ENCODE assay signal across 16 mouse cellular contexts in genomic region chr8:8477456-8477855, GRCm38 (mm10).
DNase-seq lines count a peak whose midpoint lies in the region; ATAC-seq and TF ChIP-seq lines count a peak whose summit lies in the region.
"Had no signal": no experiment of that assay in that cellular context is flagged by ENCODE, and none has a peak within 500 bp of the region (broad histone marks: within the 10 kb centered on the region; RNA-seq: fewer than 3 reads in every experiment).

No protein-coding gene starts in this region.

- no peaks in the 10 kb centered on the region for H3K79me2 ChIP-seq in liver, adult 2 months (ENCODE audit: control insufficient read depth, insufficient read depth, low read length)

- H3K27me3 ChIP-seq in heart, embryonic 12.5 days (replicated peaks): no peaks in the 10 kb centered on the region
- H3K27me3 ChIP-seq in liver, adult 2 months (ENCODE audit: control insufficient read depth, insufficient read depth, low read length): no peaks in the 10 kb centered on the region
- H3K27me3 ChIP-seq in liver, postnatal 0 days (ENCODE audit: insufficient read depth, low read length): no peaks in the 10 kb centered on the region
- no peaks in the 10 kb centered on the region for H3K27me3 ChIP-seq in forebrain, postnatal 0 days (ENCODE audit: insufficient read depth, low read length)
- H3K27me3 ChIP-seq: neural tube, embryonic 15.5 days had no signal

- H3K36me3 ChIP-seq in heart, embryonic 12.5 days: no peaks in the 10 kb centered on the region
- H3K36me3 ChIP-seq in liver, adult 2 months (ENCODE audit: control insufficient read depth, insufficient read depth, low read length): no peaks in the 10 kb centered on the region
- H3K36me3 ChIP-seq in liver, postnatal 0 days (replicated peaks; ENCODE audit: insufficient read depth, low read length): no peaks in the 10 kb centered on the region
- no peaks in the 10 kb centered on the region for H3K36me3 ChIP-seq in forebrain, postnatal 0 days (ENCODE audit: insufficient read depth)
- H3K36me3 ChIP-seq: forebrain, embryonic 12.5 days; neural tube, embryonic 15.5 days had no signal

- no peak overlapping the region for H3K4me2 ChIP-seq in heart, embryonic 12.5 days
- H3K4me2 ChIP-seq in liver, postnatal 0 days (ENCODE audit: low read depth, low read length): no peak overlapping the region
- no peak overlapping the region for H3K4me2 ChIP-seq in forebrain, postnatal 0 days (ENCODE audit: low read depth)
- H3K4me2 ChIP-seq: forebrain, embryonic 12.5 days; hindbrain, embryonic 14.5 days; lung, embryonic 14.5 days; neural tube, embryonic 15.5 days had no signal

- no peak overlapping the region for H3K4me3 ChIP-seq in heart, embryonic 12.5 days
- no peak overlapping the region for H3K4me3 ChIP-seq in liver, adult 2 months (ENCODE audit: insufficient read depth, low read depth, low read length)
- H3K4me3 ChIP-seq in liver, postnatal 0 days (ENCODE audit: low read depth, low read length): no peak overlapping the region
- H3K4me3 ChIP-seq in forebrain, postnatal 0 days (ENCODE audit: low read depth, low read length): no peak overlapping the region
- H3K4me3 ChIP-seq: forebrain, embryonic 12.5 days; neural tube, embryonic 15.5 days had no signal

- no peak for TF ChIP-seq EP300 in liver, postnatal 0 days (IDR thresholded peaks at IDR 0.05; ENCODE audit: low read depth)

- H3K9me3 ChIP-seq in heart, embryonic 12.5 days (replicated peaks): no peaks in the 10 kb centered on the region
- H3K9me3 ChIP-seq in liver, postnatal 0 days (ENCODE audit: low read length): no peaks in the 10 kb centered on the region
- H3K9me3 ChIP-seq in forebrain, postnatal 0 days (ENCODE audit: low read length): no peaks in the 10 kb centered on the region
- H3K9me3 ChIP-seq: forebrain, embryonic 12.5 days; neural tube, embryonic 15.5 days had no signal

- no peak for TF ChIP-seq CTCF in liver, adult 2 months (IDR thresholded peaks at IDR 0.05; ENCODE audit: low read depth, low read length)
- TF ChIP-seq CTCF in liver, postnatal 0 days (IDR thresholded peaks at IDR 0.05; ENCODE audit: low read depth): no peak
- TF ChIP-seq CTCF in forebrain, postnatal 0 days (IDR thresholded peaks at IDR 0.05; ENCODE audit: low read depth): no peak

- H3K9ac ChIP-seq in heart, embryonic 12.5 days: no peak overlapping the region
- no peak overlapping the region for H3K9ac ChIP-seq in liver, adult 2 months (ENCODE audit: low read depth, low read length)
- no peak overlapping the region for H3K9ac ChIP-seq in liver, postnatal 0 days (replicated peaks)
- no peak overlapping the region for H3K9ac ChIP-seq in forebrain, postnatal 0 days
- H3K9ac ChIP-seq: forebrain, embryonic 12.5 days; hindbrain, embryonic 14.5 days; lung, embryonic 14.5 days; neural tube, embryonic 15.5 days had no signal

- WGBS in heart, embryonic 12.5 days: 67% methylated on average over 5 of the region's 5 CpGs
- WGBS in liver, adult 2 months: 71% methylated on average over 5 of the region's 5 CpGs
- 67% methylated on average over 5 of the region's 5 CpGs for WGBS in liver, postnatal 0 days (ENCODE audit: insufficient replicate concordance)
- WGBS in forebrain, postnatal 0 days: 85% methylated on average over 5 of the region's 5 CpGs

- DNase-seq in heart, adult 11 months: peak; percentile 88
- DNase-seq in liver, adult 2 months (ENCODE audit: extremely low read depth, low read depth, low spot score): peak; percentile 6
- DNase-seq in liver, postnatal 0 days: no peak
- DNase-seq in 3T3-L1 (ENCODE audit: low read depth, low spot score): peak; percentile 86
- peak; percentile 45 for DNase-seq in kidney, adult 9 months
- DNase-seq in forebrain, postnatal 0 days: no peak
- DNase-seq in adrenal gland, postnatal 10 days: no peak
- DNase-seq: adrenal gland, adult 8-10 months; cerebellum, adult 8-10 months; lung, embryonic 14.5 days; right cerebral cortex, postnatal 14 days had no signal

- no peak for ATAC-seq in heart, embryonic 12.5 days (ENCODE audit: insufficient number of reproducible peaks, low FRiP score)
- ATAC-seq in liver, postnatal 0 days: no peak
- no peak for ATAC-seq in forebrain, postnatal 0 days
- ATAC-seq: intestine, postnatal 0 days had no signal

- TF ChIP-seq POLR2A in liver, adult 2 months (IDR thresholded peaks at IDR 0.05; ENCODE audit: extremely low read depth, insufficient read depth, low read length): no peak

- no peak overlapping the region for H3K27ac ChIP-seq in heart, embryonic 12.5 days (ENCODE audit: poor library complexity, severe bottlenecking)
- H3K27ac ChIP-seq in liver, adult 2 months (replicated peaks; ENCODE audit: insufficient read depth, low read depth, low read length): no peak overlapping the region
- no peak overlapping the region for H3K27ac ChIP-seq in liver, postnatal 0 days (ENCODE audit: low read depth)
- H3K27ac ChIP-seq in forebrain, postnatal 0 days (ENCODE audit: low read depth, low read length): no peak overlapping the region
- H3K27ac ChIP-seq: forebrain, embryonic 12.5 days; hindbrain, embryonic 14.5 days; neural tube, embryonic 15.5 days had no signal

- H3K4me1 ChIP-seq in heart, embryonic 12.5 days (replicated peaks): peaks cover 10% of the 10 kb centered on the region
- no peaks in the 10 kb centered on the region for H3K4me1 ChIP-seq in liver, adult 2 months (ENCODE audit: control insufficient read depth, insufficient read depth, low read length)
- no peaks in the 10 kb centered on the region for H3K4me1 ChIP-seq in liver, postnatal 0 days (ENCODE audit: insufficient read depth)
- no peaks in the 10 kb centered on the region for H3K4me1 ChIP-seq in forebrain, postnatal 0 days (ENCODE audit: insufficient read depth)
- H3K4me1 ChIP-seq: neural tube, embryonic 15.5 days had no signal

Comparison
In these comparisons a context has a peak if more than half of its experiments do, and no peak if none do; other contexts are left out.
1. DNase-seq: peak in heart, adult 11 months (single experiment), liver, adult 2 months (single experiment), 3T3-L1 (single experiment) and kidney, adult 9 months (single experiment); none in liver, postnatal 0 days (single experiment), forebrain, postnatal 0 days (single experiment) and adrenal gland, postnatal 10 days (single experiment).